Mouse (Mus musculus) limb, embryonic 11.5 days (tissue): ENCODE results near the gene Glyat. TPM values are rescaled to one million over a fixed set of nuclear protein-coding genes. Genes with fewer than 3 reads are reported as not detected.

Source experiments
- ATAC-seq: fragments of 200-750 bp; cut with Nextera tagmentation; 2 replicates; pipeline ENCODE4 v1.8.0; 2017; ENCODE audit warnings: low read depth; ENCODE audit not compliant: insufficient number of reproducible peaks, low FRiP score, low TSS enrichment
- DNase-seq: peaks from one replicate; pipeline ENCODE4 v3.0.0-alpha.2; 2015; ENCODE audit warnings: low spot score
- H3K27ac ChIP-seq: fragments of 300-500 bp; sonication (generic); replicated peaks from 2 replicates; pipeline ENCODE4 v1.5.1; 2014; ENCODE audit warnings: low read depth, mild to moderate bottlenecking, low read length
- H3K27me3 ChIP-seq: fragments of 300-500 bp; sonication (generic); 2 replicates; pipeline ENCODE4 v1.6.1; 2014; ENCODE audit warnings: mild to moderate bottlenecking, low read length, mixed read lengths; ENCODE audit not compliant: control insufficient read depth, insufficient read depth
- H3K36me3 ChIP-seq: fragments of 300-500 bp; sonication (generic); 2 replicates; pipeline ENCODE4 v1.6.1; 2014; ENCODE audit warnings: mild to moderate bottlenecking, low read length, moderate library complexity, mixed read lengths; ENCODE audit not compliant: control insufficient read depth, insufficient read depth
- H3K4me1 ChIP-seq: fragments of 300-500 bp; sonication (generic); 2 replicates; pipeline ENCODE4 v1.6.1; 2014; ENCODE audit warnings: low read length, mixed read lengths; ENCODE audit not compliant: control insufficient read depth, insufficient read depth
- H3K4me2 ChIP-seq: fragments of 300-500 bp; sonication (generic); 2 replicates; pipeline ENCODE4 v1.6.1; 2014; ENCODE audit warnings: low read depth, mild to moderate bottlenecking, moderate library complexity; ENCODE audit not compliant: severe bottlenecking
- H3K4me3 ChIP-seq: fragments of 300-500 bp; sonication (generic); 2 replicates; pipeline ENCODE4 v1.5.1; 2014; ENCODE audit warnings: low read depth, low read length
- H3K9ac ChIP-seq: fragments of 300-500 bp; sonication (generic); 2 replicates; pipeline ENCODE4 v1.6.1; 2014; ENCODE audit warnings: mild to moderate bottlenecking, low read length
- H3K9me3 ChIP-seq: fragments of 300-500 bp; sonication (generic); 2 replicates; pipeline ENCODE4 v1.6.1; 2016; ENCODE audit warnings: low read length; ENCODE audit not compliant: control insufficient read depth
- WGBS: fragments of 180-500 bp; shearing (Covaris S2); extraction: QIAGEN DNeasy Blood & Tissue Kit; methylation state at CpG from one replicate; pipeline ENCODE4 v1.1.7; 2014; 5-methylcytosine and 5-hydroxymethylcytosine counted together
- polyA plus RNA-seq: library from polyadenylated mRNA; unstranded; fragments of >200 nt; fragmentation: Nextera tagmentation; extraction: Ambion mirVana; gene quantifications from 2 replicates; pipeline ENCODE4 v1.2.1, GENCODE M21; 2014

Glyat gene
- polyA plus RNA-seq, 1 experiment from 2014 or later, result not detected

DNA sequence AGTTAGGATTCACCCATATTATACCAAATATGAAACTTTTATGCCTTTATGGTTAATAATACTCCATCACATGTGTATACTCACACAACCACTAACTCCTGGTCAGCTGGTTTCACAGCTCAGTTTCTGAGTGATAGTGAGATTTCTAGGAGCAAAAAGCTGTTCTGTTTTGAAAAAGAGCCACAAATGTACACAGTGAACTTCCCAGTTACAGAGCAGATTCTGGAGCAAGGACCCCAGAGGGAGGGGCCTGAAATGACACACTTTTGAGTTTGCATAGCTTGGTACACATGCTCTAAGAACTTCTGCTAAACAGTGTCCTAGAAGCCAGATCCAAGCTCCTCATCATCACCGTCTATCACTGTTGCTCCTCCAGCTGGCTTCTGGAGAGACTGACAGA is 33.4 kb upstream of the Glyat start, which contains the start of gene Gm4952:
TSS of gene Gm4952 (plus strand) at position 301 of the 400 bp plus-strand sequence.
- H3K9ac ChIP-seq, result no peak within 1 kb of the TSS
- H3K27ac ChIP-seq, result no peak within 1 kb of the TSS
- H3K4me1 ChIP-seq, result no peaks in the 10 kb centered on the region
- peaks cover 4% of the 10 kb centered on the region; the same call in 1 of the 2 replicates for H3K27me3 ChIP-seq
- H3K9me3 ChIP-seq, result no peaks in the 10 kb centered on the region
- no peak within 1 kb of the TSS for H3K4me3 ChIP-seq
- ATAC-seq (no peak), DNase-seq (no peak)
- no peak within 1 kb of the TSS for H3K4me2 ChIP-seq
- no peaks in the 10 kb centered on the region for H3K36me3 ChIP-seq
- 58% methylated on average over 1 of the region's 1 CpGs for WGBS

DNA sequence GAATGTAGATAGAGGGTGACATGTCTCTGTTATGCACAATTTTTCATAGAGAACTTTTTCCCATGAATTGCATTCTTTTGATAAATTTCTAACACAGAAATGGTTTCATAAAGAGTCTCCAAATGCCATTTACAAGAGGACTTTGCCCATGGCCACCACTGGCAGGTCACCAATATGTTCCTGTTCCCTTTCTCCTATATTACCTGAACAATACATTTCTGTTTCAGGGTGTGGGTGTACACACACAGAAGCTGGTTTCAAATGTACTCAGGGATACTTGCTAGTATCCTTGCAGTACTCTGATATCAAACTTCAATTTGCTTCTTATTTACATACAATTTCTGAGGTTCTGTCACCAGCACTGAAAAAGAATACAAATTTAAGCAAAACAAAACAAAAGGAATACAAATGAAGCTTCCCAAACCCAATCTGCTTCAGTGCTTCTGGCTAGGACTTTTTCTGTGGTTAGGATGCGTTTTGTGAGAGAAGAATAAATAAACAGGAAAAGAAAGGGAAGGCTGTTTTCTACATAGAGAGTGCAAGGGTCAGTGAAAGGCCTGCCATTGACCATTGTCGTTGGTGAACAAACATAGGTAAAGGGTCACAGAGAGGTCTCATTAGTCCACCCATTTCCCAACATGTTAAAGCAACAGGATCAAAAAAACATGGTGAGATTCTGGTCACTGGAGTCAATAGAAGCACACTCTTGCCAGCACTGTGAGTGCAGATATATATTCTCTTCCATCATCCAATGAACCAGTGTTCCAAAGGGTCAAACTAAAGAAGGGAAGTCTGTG is 32.2 kb upstream of the Glyat start:
- Histone ChIP-seq H3K9ac (no peak overlapping the region), H3K4me3 (no peak overlapping the region), H3K4me2 (no peak overlapping the region), H3K4me1 (no peaks in the 10 kb centered on the region), H3K27me3 (peaks cover 4% of the 10 kb centered on the region; the same call in 1 of the 2 replicates), H3K27ac (no peak overlapping the region), H3K36me3 (no peaks in the 10 kb centered on the region), H3K9me3 (no peaks in the 10 kb centered on the region)
- 46% methylated on average over 2 of the region's 2 CpGs for WGBS
- ATAC-seq, result no peak
- no peak for DNase-seq

DNA sequence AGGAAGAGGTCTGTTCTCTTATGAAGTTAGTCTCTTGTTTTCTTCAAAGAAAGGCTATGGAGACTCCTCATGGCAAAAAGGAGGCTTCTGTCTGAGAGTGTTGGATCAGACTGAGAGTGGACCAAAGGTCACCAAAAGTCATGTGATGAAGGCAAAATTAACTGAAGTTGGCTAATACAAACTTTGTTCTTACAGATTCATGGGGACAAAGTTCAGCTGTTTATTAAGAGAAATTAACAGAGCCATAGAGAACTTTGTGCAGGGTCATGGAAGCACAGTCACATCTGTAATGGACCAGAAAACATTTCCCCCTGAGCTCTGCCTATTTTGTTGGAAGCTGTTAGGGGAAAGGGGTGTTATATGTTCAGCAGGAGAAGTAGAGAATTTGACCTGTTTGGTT is 24.8 kb upstream of the Glyat start:
- Histone ChIP-seq H3K9ac (no peak overlapping the region), H3K27ac (no peak overlapping the region), H3K9me3 (no peaks in the 10 kb centered on the region), H3K4me2 (no peak overlapping the region), H3K4me3 (no peak overlapping the region), H3K36me3 (no peaks in the 10 kb centered on the region), H3K27me3 (no peaks in the 10 kb centered on the region), H3K4me1 (no peaks in the 10 kb centered on the region)
- ATAC-seq (no peak), DNase-seq (no peak)

DNA sequence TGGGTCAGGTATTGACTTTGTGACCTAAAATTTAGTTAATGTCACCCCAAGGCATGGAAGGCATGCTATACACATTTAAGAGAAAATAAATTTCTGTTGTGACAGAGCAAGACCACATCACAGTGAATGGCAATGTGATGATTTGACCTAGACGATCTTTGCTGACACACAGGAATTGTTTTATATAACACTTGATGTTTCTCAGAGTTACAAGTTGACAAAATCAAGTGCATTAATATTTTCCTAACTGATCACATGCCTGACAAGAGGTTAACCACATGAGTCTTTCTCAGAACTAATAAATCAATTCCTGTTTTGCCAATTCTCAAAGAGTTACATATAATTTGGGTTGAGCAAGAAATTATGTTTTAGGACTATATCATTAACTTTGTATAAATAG is 19.5 kb upstream of the Glyat start:
- H3K4me3 ChIP-seq, result no peak overlapping the region
- no peaks in the 10 kb centered on the region for H3K9me3 ChIP-seq
- H3K27me3 ChIP-seq, result no peaks in the 10 kb centered on the region
- no peak overlapping the region for H3K4me2 ChIP-seq
- no peaks in the 10 kb centered on the region for H3K36me3 ChIP-seq
- no peak for ATAC-seq
- H3K9ac ChIP-seq, result no peak overlapping the region
- DNase-seq, result no peak
- H3K27ac ChIP-seq, result no peak overlapping the region
- H3K4me1 ChIP-seq, result no peaks in the 10 kb centered on the region
- 70% methylated on average over 1 of the region's 1 CpGs for WGBS

DNA sequence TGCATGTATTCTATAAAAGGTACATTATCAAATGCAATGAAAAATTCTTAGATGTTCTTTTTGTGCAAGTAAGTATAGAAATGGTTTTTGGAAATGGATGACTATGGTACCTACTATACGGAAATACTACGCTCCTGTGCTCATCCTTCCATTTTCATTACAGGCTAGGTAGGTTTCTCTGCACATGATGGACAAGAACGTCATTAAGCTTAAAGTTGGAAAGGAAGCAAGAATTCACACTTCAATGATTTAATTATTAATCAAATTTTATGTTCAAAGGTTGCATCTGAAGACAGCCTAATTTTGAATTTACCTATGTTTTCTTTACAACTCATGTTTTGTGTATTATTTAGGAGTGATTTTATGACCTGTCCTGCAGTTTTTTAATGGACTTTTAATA is 1.2 kb downstream of the Glyat start:
- no peak overlapping the region for H3K9ac ChIP-seq
- ATAC-seq (no peak), DNase-seq (no peak)
- no peak overlapping the region for H3K4me3 ChIP-seq
- no peaks in the 10 kb centered on the region for H3K36me3 ChIP-seq
- H3K4me2 ChIP-seq, result no peak overlapping the region
- no peaks in the 10 kb centered on the region for H3K9me3 ChIP-seq
- no peak overlapping the region for H3K27ac ChIP-seq
- WGBS, result 94% methylated on average over 3 of the region's 3 CpGs
- H3K27me3 ChIP-seq, result no peaks in the 10 kb centered on the region
- H3K4me1 ChIP-seq, result no peaks in the 10 kb centered on the region

DNA sequence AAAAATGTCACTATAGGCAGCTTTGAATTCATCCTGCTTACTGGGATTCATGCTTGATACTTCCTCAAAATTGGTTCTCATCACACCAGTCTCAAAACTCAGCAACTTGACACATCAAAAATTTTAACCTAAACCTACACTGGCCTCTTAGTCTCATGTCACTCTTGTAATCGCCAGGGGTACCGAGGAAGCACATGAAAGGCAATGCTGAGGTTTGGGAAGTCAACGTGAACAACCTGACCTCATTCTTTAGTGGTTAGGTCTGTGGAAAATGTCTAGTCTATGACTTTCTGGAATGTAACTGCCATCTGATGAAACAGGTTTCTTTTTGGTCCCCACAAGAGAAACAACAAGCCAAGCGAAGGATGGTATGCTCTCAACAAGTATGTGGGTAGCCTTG is 1.9 kb downstream of the Glyat start:
- DNase-seq, result no peak
- WGBS, result 89% methylated on average over 4 of the region's 4 CpGs
- Histone ChIP-seq H3K4me3 (no peak overlapping the region), H3K27ac (no peak overlapping the region), H3K4me2 (no peak overlapping the region), H3K9ac (no peak overlapping the region), H3K36me3 (no peaks in the 10 kb centered on the region), H3K27me3 (no peaks in the 10 kb centered on the region), H3K4me1 (no peaks in the 10 kb centered on the region), H3K9me3 (no peaks in the 10 kb centered on the region)
- no peak for ATAC-seq

DNA sequence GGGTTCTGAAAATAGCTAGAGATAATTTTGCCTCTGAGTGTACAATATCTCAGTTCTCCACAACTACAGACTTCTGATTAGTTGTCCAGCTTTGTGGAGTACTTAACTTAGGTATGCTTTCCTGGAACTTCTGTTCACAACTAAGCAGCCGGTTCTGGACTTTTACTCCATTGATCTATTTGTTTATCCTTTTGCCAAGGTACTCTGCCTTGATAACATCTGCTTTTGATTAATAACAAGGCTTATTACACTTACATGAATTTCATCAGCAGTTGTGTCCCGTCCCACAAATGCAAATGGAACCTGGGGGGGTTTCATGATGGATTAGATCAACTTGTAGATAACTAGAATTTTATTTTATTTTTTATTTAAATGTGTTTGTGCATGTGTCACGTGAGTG is 3.8 kb downstream of the Glyat start:
- no peaks in the 10 kb centered on the region for H3K4me1 ChIP-seq
- WGBS, result 75% methylated on average over 3 of the region's 3 CpGs
- DNase-seq (no peak), ATAC-seq (no peak)
- no peaks in the 10 kb centered on the region for H3K9me3 ChIP-seq
- no peaks in the 10 kb centered on the region for H3K36me3 ChIP-seq
- H3K4me3 ChIP-seq, result no peak overlapping the region
- H3K27ac ChIP-seq, result no peak overlapping the region
- H3K9ac ChIP-seq, result no peak overlapping the region
- H3K4me2 ChIP-seq, result no peak overlapping the region
- H3K27me3 ChIP-seq, result no peaks in the 10 kb centered on the region

DNA sequence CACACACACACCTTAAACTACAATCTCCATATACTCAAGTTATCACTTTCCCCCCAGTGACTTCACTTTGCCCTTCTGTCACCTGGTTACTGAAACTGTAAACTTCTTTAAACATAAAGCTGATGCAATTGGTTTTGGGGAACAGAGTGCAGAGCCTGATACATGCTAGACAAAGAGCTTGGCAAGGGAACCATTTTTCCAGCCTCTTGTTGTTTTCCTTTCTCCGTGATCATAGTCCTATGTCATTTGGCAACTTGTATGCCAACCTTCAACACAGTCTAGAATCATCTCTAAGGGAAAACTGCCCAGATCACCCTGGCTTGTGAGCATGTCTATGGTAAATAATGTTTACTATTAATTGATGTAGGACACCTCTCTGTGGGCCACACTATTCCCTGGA is 4.9 kb downstream of the Glyat start:
- H3K9ac ChIP-seq, result no peak overlapping the region
- no peak overlapping the region for H3K27ac ChIP-seq
- WGBS, result 84% methylated on average over 1 of the region's 1 CpGs
- no peaks in the 10 kb centered on the region for H3K27me3 ChIP-seq
- no peaks in the 10 kb centered on the region for H3K9me3 ChIP-seq
- no peaks in the 10 kb centered on the region for H3K4me1 ChIP-seq
- no peak for ATAC-seq
- no peaks in the 10 kb centered on the region for H3K36me3 ChIP-seq
- no peak overlapping the region for H3K4me3 ChIP-seq
- no peak overlapping the region for H3K4me2 ChIP-seq
- DNase-seq, result no peak

DNA sequence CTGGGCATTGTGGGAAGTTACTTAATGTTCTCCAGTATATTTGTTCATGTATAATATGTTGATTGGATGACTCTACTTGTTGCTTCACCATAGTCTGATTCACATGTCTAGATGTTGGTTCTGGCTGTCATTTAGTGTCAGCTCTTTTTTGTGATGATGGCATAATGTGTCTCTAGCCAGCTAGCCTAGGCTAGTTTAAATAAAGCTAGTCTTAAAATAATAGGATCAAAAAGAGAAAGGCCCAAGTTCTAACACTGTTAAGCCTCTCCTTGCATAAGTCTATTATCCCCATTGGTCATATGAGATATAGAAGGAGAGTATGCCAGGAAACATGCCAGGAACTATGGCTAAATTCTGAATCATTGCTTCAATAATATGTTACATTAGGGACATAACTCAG is 16.4 kb downstream of the Glyat start:
- ATAC-seq (no peak), DNase-seq (no peak)
- H3K4me1 ChIP-seq, result no peaks in the 10 kb centered on the region
- H3K9ac ChIP-seq, result no peak overlapping the region
- H3K4me3 ChIP-seq, result no peak overlapping the region
- no peak overlapping the region for H3K27ac ChIP-seq
- no peaks in the 10 kb centered on the region for H3K9me3 ChIP-seq
- H3K4me2 ChIP-seq, result no peak overlapping the region
- H3K27me3 ChIP-seq, result no peaks in the 10 kb centered on the region
- no peaks in the 10 kb centered on the region for H3K36me3 ChIP-seq
